ENCODE assay signal across 8 mouse cellular contexts in genomic region chr6:114041911-114042284, GRCm38 (mm10). TPM values are rescaled to one million over a fixed set of nuclear protein-coding genes. Genes with fewer than 3 reads are reported as not detected.
DNase-seq lines count a peak whose midpoint lies in the region; ATAC-seq and TF ChIP-seq lines count a peak whose summit lies in the region.

No protein-coding gene starts in this region.

- no peak for TF ChIP-seq POLR2A in brain, embryonic 14.5 days (IDR thresholded peaks at IDR 0.05; ENCODE audit: borderline replicate concordance, extremely low read depth, insufficient read depth, insufficient read length, poor library complexity, severe bottlenecking)

- no peak for ATAC-seq in kidney, embryonic 16.5 days (ENCODE audit: low FRiP score, low TSS enrichment)
- peak; percentile 71 for ATAC-seq in forebrain, embryonic 13.5 days
- ATAC-seq in midbrain, embryonic 12.5 days (ENCODE audit: low FRiP score, low read depth), result no peak

- H3K4me1 ChIP-seq in kidney, embryonic 16.5 days (ENCODE audit: insufficient read depth, low read length), result no peaks in the 10 kb centered on the region
- peaks cover 6% of the 10 kb centered on the region for H3K4me1 ChIP-seq in forebrain, embryonic 13.5 days
- peaks cover 6% of the 10 kb centered on the region; the same call in 1 of the 2 replicates for H3K4me1 ChIP-seq in midbrain, embryonic 12.5 days

- no peaks in the 10 kb centered on the region for H3K36me3 ChIP-seq in kidney, embryonic 16.5 days (ENCODE audit: insufficient read depth, low read length)
- no peaks in the 10 kb centered on the region for H3K36me3 ChIP-seq in forebrain, embryonic 13.5 days (ENCODE audit: poor library complexity, severe bottlenecking)
- no peaks in the 10 kb centered on the region for H3K36me3 ChIP-seq in midbrain, embryonic 12.5 days

- H3K9ac ChIP-seq in kidney, embryonic 16.5 days (replicated peaks; ENCODE audit: low read length), result peak overlapping the region; percentile 50
- peak overlapping the region; percentile 73 for H3K9ac ChIP-seq in forebrain, embryonic 13.5 days
- H3K9ac ChIP-seq in midbrain, embryonic 12.5 days (replicated peaks), result peak overlapping the region; percentile 66

- 2% methylated on average over 13 of the region's 52 CpGs for WGBS in kidney, embryonic 16.5 days
- 6% methylated on average over 2 of the region's 52 CpGs for WGBS in forebrain, embryonic 13.5 days
- WGBS in midbrain, embryonic 12.5 days, result 3% methylated on average over 8 of the region's 52 CpGs

- TF ChIP-seq CTCF in brain, embryonic 14.5 days (IDR thresholded peaks at IDR 0.05; ENCODE audit: borderline replicate concordance, extremely low read depth, insufficient read depth, insufficient read length), result no peak

- H3K4me2 ChIP-seq in kidney, embryonic 16.5 days (replicated peaks; ENCODE audit: low read depth, low read length), result peak overlapping the region; percentile 88
- peak overlapping the region; percentile 100 for H3K4me2 ChIP-seq in forebrain, embryonic 13.5 days
- H3K4me2 ChIP-seq in midbrain, embryonic 12.5 days (replicated peaks), result peak overlapping the region; percentile 99

- H3K27ac ChIP-seq in kidney, embryonic 16.5 days (ENCODE audit: low read length), result no peak overlapping the region
- no peak overlapping the region for H3K27ac ChIP-seq in forebrain, embryonic 13.5 days
- H3K27ac ChIP-seq in midbrain, embryonic 12.5 days (replicated peaks), result no peak overlapping the region

- no peak for DNase-seq in kidney, adult 11 months
- DNase-seq in brain, embryonic 14.5 days (ENCODE audit: low read depth), result peak; percentile 8
- no peak for DNase-seq in c-Kit-positive CD71-positive TER-119-positive erythroid progenitor cells, embryonic 14.5 days (ENCODE audit: low spot score)
- no peak for DNase-seq in T-cell, adult 2 months (ENCODE audit: low spot score)
- DNase-seq in gastrocnemius, adult 8-10 months (ENCODE audit: low spot score in 2 of 2), result no peak

- H3K27me3 ChIP-seq in kidney, embryonic 16.5 days (ENCODE audit: insufficient read depth, low read length), result peaks cover 50% of the 10 kb centered on the region
- peaks cover 49% of the 10 kb centered on the region for H3K27me3 ChIP-seq in forebrain, embryonic 13.5 days
- H3K27me3 ChIP-seq in midbrain, embryonic 12.5 days, result peaks cover 65% of the 10 kb centered on the region

- peak overlapping the region; percentile 49 for H3K4me3 ChIP-seq in kidney, embryonic 16.5 days (ENCODE audit: low read length)
- peak overlapping the region; percentile 64 for H3K4me3 ChIP-seq in forebrain, embryonic 13.5 days
- H3K4me3 ChIP-seq in midbrain, embryonic 12.5 days, result peak overlapping the region; percentile 60

- H3K9me3 ChIP-seq in kidney, embryonic 16.5 days (ENCODE audit: low read length), result no peaks in the 10 kb centered on the region
- no peaks in the 10 kb centered on the region for H3K9me3 ChIP-seq in forebrain, embryonic 13.5 days (replicated peaks)
- H3K9me3 ChIP-seq in midbrain, embryonic 12.5 days, result no peaks in the 10 kb centered on the region

RNA-seq across cellular contexts. Expression of gene Atp2b2, which starts 0.5 kb away (rescaled TPM):
- polyA plus RNA-seq in kidney, embryonic 16.5 days (2015; fragmentation: Nextera tagmentation; extraction: Ambion mirVana), result 0.09 and 0.30 TPM in 2 replicates
- polyA plus RNA-seq in brain, embryonic 14.5 days (2012; rRNA removed), result 10.6 and 24.3 TPM in 2 replicates
- polyA plus RNA-seq in forebrain, embryonic 13.5 days (2015; fragmentation: Nextera tagmentation; extraction: Ambion mirVana), result 15.1 and 15.5 TPM in 2 replicates
- polyA plus RNA-seq in midbrain, embryonic 12.5 days (2016; fragmentation: Nextera tagmentation; extraction: Ambion mirVana), result 5.7 and 6.1 TPM in 2 replicates
- under 1 TPM; 0.22 to 0.40 (median 0.34) TPM for total RNA-seq in gastrocnemius, adult 8-10 months (2022)
